Mouse (Mus musculus) embryonic fibroblast, embryonic 13.5 days (primary cell): ENCODE results near the gene Neo1.

Experiments used
- CTCF ChIP-seq: IDR thresholded peaks from 2 replicates; pipeline ENCODE4 v1.5.1; 2011; ENCODE audit warnings: mild to moderate bottlenecking, control low read depth, low read length, moderate library complexity, borderline replicate concordance; ENCODE audit not compliant: insufficient read depth
- POLR2A ChIP-seq: IDR thresholded peaks from 2 replicates; pipeline ENCODE4 v1.6.1; 2011; ENCODE audit warnings: low read depth, mild to moderate bottlenecking, control low read depth, low read length, moderate library complexity

DNA sequence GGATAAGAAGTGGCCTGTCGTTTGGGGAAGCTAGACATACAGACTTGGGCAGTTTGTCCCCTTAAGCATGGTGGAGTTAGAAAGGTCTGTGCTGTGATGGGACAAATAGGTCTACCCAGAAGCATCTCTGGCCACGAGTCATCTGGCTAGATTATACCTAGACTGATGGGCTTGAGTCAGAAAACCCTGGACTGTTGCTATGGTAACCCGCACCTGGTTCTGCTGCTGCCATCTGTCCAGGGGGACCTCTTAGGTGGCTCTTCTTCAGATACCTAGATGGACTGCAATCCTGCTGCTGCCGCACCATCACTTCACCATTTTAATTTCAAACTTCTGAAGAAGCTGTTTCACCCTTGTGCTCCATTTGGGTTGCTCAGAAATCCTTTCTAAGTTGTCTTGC is 34.0 kb upstream of the Neo1 start:
- TF ChIP-seq POLR2A (no peak), CTCF (no peak)
